Mouse (Mus musculus) frontal cortex, postnatal 10 days (tissue): ENCODE results near the gene Bin2.

Experiments used
- DNase-seq, 2 experiments: peaks; one replicate each; pipeline ENCODE4 v3.0.0; 2022; ENCODE audit warnings: low spot score in 2 of 2, mixed read lengths in 1 of 2

The Bin2 gene

GRCm38 (mm10) chr15:100681770-100682169, 12.4 kb upstream of the Bin2 start:
- DNase-seq: no peak

DNA sequence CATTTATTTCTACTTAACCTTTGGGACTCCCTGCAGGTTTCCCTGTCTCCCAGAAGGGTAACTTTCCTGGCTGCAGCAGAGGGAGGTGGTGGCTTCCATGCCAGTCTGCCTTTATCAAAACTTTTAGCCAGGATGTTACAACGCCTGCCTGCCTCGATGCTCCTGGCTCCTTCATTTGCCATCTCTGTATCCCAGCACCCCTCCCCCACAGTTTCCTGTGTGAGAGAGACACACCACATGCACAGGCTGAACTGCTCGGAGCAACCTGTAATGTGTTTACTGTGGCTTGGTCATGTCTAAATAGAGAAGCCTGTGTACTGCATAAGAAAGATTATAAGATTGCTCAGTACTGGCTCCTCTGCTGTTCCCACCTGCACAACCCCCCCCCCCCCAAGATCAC, 11.0 kb upstream of the Bin2 start:
- DNase-seq: no peak

GRCm38 (mm10) chr15:100679005-100679404, 9.7 kb upstream of the Bin2 start:
- no peak for DNase-seq

DNA sequence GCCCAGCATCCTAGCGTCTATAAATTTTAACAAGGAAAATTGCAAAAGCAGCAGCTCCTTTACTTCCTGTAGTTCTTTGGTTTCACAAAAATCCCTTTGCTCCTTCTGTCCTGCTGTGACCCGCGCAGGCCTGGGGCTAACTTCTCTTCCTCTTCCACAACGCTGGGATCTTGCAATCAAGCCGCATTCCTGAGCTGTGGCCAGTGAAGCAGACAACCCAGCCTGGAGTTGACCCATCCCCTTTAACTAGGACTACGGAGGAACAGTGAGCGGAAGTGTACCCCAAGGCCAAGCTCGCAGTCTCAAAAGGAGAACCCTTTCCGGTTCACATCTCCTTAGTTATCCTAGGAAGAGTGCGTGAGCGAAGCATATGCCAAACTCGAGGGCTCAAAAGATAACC, 9.2 kb upstream of the Bin2 start:
- DNase-seq: no peak

DNA sequence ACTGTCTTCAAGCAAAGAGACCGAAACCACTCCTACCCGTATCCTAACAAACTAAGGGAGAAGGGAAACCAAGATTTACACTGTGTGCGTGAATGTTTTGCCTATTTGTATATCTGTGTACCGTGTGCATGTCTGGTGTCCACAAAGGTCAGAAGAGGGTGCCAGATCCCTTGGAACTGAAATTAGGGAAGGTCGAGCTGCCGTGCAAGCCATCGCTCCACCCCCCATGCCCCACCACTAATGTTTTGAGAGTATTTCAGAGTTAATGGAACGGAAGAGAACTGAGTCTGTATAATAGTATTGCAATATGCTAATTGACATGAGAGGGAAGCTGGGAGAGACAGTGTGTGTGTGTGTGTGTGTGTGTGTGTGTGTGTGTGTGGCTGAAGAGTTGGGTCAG, 8.3 kb upstream of the Bin2 start:
- DNase-seq: no peak

GRCm38 (mm10) chr15:100676521-100676920, 7.2 kb upstream of the Bin2 start:
- DNase-seq: no peak

DNA sequence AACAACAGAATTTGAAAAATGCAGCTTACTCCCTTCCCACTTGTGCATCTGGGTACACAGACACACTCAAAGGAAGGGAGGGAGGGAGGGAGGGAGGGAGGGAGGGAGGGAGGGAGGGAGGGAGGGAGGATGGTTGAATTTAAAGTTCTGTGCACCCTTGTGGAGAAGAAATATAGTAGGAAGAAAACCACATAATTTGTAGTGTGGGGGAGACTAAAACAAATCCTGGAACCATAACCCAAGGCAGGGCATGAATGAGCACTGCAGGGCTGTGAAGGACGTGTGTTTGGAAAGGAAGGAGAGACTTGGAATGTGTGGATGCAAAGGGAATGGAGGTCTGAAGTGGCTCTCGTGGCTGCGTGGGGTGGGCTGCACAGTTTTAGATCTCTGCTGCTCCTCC, 6.1 kb upstream of the Bin2 start:
- no peak for DNase-seq

DNA sequence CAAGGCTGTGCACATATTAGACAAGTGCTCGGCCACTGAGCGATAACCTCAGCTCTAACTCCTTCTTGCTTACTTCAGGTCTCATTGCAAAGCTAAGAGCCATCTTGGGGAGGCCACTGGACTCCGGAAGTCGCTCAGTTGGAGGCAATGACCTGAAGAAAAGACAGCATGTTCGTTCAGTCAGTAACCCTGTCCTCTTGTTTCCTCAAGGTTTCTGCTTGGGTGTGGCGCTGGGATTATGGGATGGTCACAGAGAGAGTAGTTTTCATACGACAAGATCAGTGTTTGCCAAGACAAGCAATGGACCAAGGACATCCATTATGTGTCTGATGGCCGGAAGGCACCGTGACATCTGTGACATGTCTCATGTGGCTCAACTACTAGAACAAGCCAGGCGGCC, 5.2 kb upstream of the Bin2 start:
- no peak for DNase-seq

- DNase-seq: no peak
These were observed 4.4 kb upstream of the Bin2 start for GRCm38 (mm10) chr15:100673585-100674391.

- no peak for DNase-seq
These were observed 1.5 kb upstream of the Bin2 start for GRCm38 (mm10) chr15:100670833-100671232.

- no peak for DNase-seq
These were observed 651 bp upstream of the Bin2 start for GRCm38 (mm10) chr15:100670004-100670403.

DNA sequence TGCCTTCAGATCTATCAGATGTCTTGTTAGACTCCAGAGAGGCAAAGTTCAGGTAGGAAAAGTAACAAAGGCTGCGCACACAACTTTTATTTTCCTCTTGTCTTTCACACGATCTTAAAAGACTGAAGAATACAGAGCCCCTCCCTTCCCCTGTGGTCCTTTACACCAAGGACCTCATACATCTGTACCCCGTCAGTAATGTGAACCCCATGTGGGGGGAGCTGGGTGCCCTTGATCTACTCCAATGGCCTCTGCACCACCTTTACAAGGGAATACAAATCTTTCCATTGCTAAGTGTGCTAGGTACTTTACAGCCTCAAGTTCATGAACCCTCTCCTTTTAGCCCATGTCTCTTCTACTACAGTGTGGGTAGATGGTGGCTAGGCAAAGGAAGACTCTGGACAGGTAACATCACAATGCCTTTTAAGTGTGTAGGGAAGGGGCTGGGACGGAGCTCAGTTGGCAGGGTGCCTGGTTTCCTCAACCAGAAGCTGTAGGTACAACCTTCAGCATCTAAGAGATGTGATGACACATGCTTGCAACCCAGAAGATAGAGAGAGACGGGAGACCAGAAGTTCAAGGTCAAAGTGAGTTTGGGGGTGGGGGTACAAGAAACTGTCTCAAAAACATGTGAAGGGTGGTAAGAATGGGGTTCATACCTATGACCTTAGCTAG, 1.3 kb downstream of the Bin2 start:
- no peak for DNase-seq

GRCm38 (mm10) chr15:100667420-100667819, 1.9 kb downstream of the Bin2 start:
- no peak for DNase-seq

DNA sequence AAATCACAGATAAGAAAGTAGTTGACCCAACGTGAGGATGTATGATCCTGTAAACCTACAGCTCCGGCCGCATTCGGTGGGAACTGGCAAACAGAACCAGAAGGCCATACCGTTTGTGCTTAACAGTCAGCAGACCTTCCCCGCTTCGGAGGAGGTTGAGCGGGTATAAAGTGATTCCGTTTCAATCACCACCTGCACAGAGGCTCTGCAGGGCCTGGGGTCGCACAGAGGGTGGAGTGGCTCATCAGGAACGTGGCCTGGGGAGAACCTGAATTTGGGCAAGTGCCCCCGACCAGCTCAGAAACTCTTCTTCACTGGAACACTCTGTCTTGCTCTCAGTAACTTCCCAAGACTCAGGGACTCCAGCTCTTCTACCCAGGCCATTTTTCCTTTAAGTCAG, 2.5 kb downstream of the Bin2 start:
- DNase-seq: no peak

DNA sequence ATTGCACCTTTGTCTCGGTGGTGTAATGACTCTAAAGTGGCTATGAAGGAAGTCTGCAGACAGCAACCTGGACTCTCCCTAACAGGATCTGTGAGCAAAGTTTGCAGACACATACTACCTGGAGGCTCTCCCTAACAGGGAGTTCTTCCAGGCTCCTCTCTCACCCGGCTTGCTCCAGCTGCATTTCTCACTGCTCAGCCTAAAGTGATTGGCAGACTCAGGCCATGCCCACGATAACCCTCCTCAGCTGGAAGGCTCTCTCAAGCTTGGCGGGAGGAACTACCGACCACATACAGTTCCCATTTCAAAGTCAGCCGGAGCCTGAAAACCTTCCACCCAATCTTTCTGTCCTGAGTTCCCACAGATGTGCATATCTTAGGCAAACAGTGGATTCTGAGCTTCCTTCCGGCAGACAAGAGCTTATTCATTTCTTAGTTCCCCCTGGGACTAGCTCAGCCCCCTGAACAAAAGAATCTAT, 3.1 kb downstream of the Bin2 start:
- DNase-seq: no peak

DNA sequence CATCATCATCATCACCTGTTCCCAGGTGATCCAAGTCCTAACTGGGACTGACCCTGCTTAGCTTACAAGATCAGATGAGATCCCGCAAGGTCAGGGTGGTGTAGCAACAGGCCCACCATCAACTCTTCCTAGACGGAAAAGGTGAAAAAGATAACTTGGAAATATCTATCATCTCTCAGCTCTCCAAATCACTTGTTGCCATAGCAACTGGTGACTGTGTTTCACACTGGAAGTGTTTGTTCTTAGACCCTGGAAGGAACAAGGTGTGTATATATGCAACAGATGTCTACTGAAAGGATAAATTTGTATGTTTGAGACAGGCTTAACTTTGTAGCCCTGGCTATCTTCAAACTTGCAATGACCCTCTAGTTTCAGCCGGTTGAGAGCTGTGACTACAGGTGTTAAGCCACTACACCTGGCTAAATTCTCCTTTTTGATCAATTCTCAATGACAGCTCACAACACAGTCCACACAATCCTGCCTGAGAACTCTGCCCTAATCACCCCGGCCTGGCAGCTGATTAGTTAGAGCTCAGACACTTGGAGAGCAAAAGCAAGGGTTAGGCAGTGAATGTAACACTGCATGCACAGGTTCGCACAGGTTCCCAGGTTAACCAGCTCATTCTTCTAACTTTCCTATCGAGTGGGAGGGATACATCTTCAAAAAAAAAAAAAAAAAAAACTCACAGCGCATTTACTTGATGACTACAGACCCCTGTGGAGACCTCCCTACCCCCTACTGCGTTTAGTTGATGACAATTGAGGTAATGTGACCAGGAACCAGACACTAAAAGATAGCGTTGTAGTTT, 3.7 kb downstream of the Bin2 start:
- no peak for DNase-seq

DNA sequence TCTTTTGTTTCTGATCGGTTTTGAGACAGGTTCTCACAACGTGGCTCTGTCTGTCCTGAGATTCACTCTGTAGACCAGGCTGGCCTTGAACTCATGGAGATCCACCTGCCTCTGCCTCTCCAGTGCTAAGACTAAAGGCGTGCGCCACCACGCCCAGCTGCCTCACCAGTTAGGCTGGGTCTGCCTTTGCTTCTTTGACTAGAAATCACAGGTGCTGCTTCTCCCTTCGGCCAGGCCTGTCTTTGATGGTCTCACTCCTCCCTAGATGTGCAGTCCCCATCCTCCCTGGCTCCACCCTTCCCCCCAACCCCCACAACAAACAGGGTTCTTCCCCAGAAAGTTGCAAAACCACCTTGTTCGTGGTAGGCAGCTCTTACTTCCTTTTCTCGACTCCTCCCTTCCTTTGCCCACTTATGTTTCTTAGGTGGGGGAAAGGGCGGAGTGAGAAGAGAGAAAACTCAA, 4.5 kb downstream of the Bin2 start:
- DNase-seq: no peak

GRCm38 (mm10) chr15:100660805-100661204, 8.5 kb downstream of the Bin2 start:
- no peak for DNase-seq

DNA sequence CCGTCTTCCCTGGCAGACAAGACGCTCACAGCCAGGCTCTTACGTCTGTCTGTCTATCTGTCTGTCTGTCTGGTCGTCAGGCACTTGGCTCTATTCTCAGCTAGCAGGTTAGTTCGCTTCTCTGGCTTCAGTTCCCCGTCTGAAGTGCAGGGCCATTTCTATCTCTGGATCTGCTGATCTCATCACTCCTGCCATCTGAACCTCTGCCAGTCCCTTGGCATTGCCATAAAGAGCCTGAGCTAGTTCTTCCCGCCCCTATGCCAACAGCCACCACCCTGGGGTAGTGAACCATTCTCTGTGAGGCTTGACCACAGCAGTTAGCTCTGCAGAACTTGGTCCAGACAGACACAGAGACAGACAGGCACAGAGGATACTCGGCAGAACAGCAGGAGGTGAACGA, 9.0 kb downstream of the Bin2 start:
- peak; percentile 22 to 37 for DNase-seq

DNA sequence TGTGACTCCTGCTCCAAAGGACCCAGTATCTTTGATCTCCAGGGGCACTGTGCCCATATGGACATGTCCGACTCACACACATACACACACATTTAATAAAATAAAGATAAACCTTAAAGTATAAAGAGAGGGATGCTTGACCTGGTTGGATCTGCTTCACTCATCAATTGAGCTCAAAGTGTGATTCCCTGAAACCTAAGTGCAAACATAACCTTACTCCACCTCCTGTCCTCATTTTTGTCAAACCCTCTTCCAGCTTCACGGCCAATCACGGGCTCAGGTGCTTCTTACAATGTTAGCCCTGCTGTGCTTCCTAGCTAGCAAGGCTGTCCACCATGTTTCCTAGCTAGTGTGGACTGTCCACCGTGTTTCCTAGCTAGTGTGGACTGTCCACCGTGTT, 14.2 kb downstream of the Bin2 start:
- no peak for DNase-seq

DNA sequence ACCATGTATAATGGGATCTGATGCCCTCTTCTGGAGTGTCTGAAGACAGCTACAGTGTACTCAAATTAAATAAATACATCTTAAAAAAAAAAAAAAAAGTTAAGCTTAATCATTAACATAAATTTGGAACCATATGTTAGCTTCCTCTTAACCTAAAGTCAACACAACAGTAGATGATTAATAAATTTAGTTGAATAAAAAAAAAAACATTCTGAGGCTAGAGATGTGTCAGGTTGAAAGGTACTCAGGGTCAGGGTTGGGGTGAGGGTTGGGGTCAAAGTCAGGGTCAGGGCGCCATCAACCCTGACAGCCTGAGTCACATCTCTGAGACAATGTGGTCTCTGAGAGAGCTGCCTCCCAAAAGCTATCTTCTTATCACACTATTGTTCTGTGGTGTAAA, 15.1 kb downstream of the Bin2 start:
- DNase-seq: no peak

DNA sequence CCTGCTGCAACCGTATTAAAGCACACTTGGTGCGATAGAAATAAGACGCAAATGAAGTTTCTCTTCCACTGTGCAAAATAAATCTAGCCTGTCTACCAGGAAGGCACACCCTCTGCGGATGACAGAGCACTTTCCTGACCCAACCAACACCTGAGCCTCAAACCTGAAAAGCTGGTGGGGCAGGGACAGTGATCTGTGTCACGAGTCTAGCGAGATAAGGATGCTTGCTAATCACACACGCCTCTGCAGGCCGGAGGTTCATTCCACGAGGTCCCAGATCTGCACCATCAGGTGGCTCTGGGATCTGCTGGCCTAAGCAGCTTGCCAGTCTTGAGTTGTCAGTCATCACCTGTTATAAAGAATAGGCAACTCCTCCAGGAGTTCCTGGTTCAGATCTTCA, 17.7 kb downstream of the Bin2 start:
- no peak for DNase-seq
